Mouse (Mus musculus) 3T3-L1 (cell line): ENCODE measurements at regions not wholly inside any gene's neighbourhood (a gene's known extent, or its start where the extent isn't known, plus 50 kb on each side); places are given as distances from the start of the nearest gene placed in this dataset.

Source experiments
- DNase-seq: peaks from one replicate; pipeline ENCODE4 v3.0.0-alpha.2; 2015; ENCODE audit warnings: low read depth, low spot score

- no peak for DNase-seq
Observed at GRCm38 (mm10) chr3:126491251-126491913, 104.7 kb upstream of the Camk2d start.

GRCm38 (mm10) chr3:126491914-126492265 lies 104.2 kb upstream of the Camk2d start:
- no peak for DNase-seq

GRCm38 (mm10) chr3:126498823-126499222 lies 97.3 kb upstream of the Camk2d start:
- peak; percentile 68 for DNase-seq

- DNase-seq: no peak
Observed at GRCm38 (mm10) chr3:126500247-126500646, 95.9 kb upstream of the Camk2d start.

- DNase-seq: peak; percentile 68
Observed at GRCm38 (mm10) chr3:126501826-126502225, 94.3 kb upstream of the Camk2d start.

GRCm38 (mm10) chr3:126505685-126506084 lies 90.4 kb upstream of the Camk2d start:
- peak; percentile 91 for DNase-seq

GRCm38 (mm10) chr3:126514842-126515241 lies 81.3 kb upstream of the Camk2d start:
- DNase-seq: no peak

GRCm38 (mm10) chr3:126534118-126534820 lies 61.8 kb upstream of the Camk2d start:
- DNase-seq: no peak

GRCm38 (mm10) chr3:126535340-126535739 lies 60.8 kb upstream of the Camk2d start:
- peak; percentile 27 for DNase-seq

GRCm38 (mm10) chr3:126538516-126538915 lies 57.6 kb upstream of the Camk2d start:
- no peak for DNase-seq

GRCm38 (mm10) chr3:126541105-126541504 lies 55.0 kb upstream of the Camk2d start:
- peak; percentile 25 for DNase-seq
